Mouse (Mus musculus): ENCODE data around the gene Olfr357. TPM values are rescaled to one million over a fixed set of nuclear protein-coding genes. Genes with fewer than 3 reads are reported as not detected.

Gene Olfr357
- not detected for total RNA-seq (2021)
- long read RNA-seq, experiment 1: 0 reads
- long read RNA-seq, experiment 2: 0 reads

GRCm38 (mm10) chr2:36993527-36993926 lies at the start of gene Olfr357:
Olfr357 (plus strand) TSS chr2:36993827.
- intact Hi-C loops (cut with DNase I): no loop called here
- DNase-seq: no peak

- intact Hi-C loops (cut with DNase I): no loop called here
- no peak for DNase-seq
Measured at GRCm38 (mm10) chr2:36997030-36997429, 3.4 kb downstream of the Olfr357 start.

GRCm38 (mm10) chr2:37009235-37009634 lies 15.6 kb downstream of the Olfr357 start, which contains the start of gene Olfr358:
Olfr358 (minus strand) TSS chr2:37009335.
- no peak for DNase-seq
- intact Hi-C loops (cut with DNase I): no loop called here

Other genes with a start within 250 kb of the Olfr357 start
- not detected for gene Olfr348, start 209.6 kb upstream of the Olfr357 start, total RNA-seq (2021)
- not detected for gene Olfr50, start 203.3 kb upstream of the Olfr357 start, total RNA-seq (2021)
- gene Olfr3, start 176.8 kb upstream of the Olfr357 start, total RNA-seq (2021): not detected
- not detected for gene Olfr350, start 147.5 kb upstream of the Olfr357 start, total RNA-seq (2021)
- not detected for gene Olfr351, start 131.2 kb upstream of the Olfr357 start, total RNA-seq (2021)
- not detected for gene Olfr352, start 125.4 kb upstream of the Olfr357 start, total RNA-seq (2021)
- not detected for gene Olfr353, start 100.9 kb upstream of the Olfr357 start, total RNA-seq (2021)
- not detected for gene Olfr354, start 88.1 kb upstream of the Olfr357 start, total RNA-seq (2021)
- not detected for gene Olfr355, start 64.9 kb upstream of the Olfr357 start, total RNA-seq (2021)
- gene Olfr356, start 56.7 kb upstream of the Olfr357 start, total RNA-seq (2021): not detected
- gene Olfr358, start 15.5 kb downstream of the Olfr357 start, total RNA-seq (2021): not detected
- gene Olfr360, start 71.9 kb downstream of the Olfr357 start, total RNA-seq (2021): not detected
- gene Olfr361, start 95.5 kb downstream of the Olfr357 start, total RNA-seq (2021): not detected
- gene Olfr362, start 124.1 kb downstream of the Olfr357 start, total RNA-seq (2021): not detected
- not detected for gene Olfr364-ps1, start 145.5 kb downstream of the Olfr357 start, total RNA-seq (2021)
- gene Olfr365, start 194.4 kb downstream of the Olfr357 start, total RNA-seq (2021): not detected
- gene Olfr366, start 217.7 kb downstream of the Olfr357 start, total RNA-seq (2021): not detected